Mouse (Mus musculus) left cerebral cortex, postnatal 14 days (tissue): Measurements from ENCODE around the gene Pcgf2. TPM values are rescaled to one million over a fixed set of nuclear protein-coding genes. Genes with fewer than 3 reads are reported as not detected.

ENCODE experiments used
- microRNA-seq, 2 experiments: library from miRNA; unstranded; fragments of <30 nt; microRNA quantifications; one replicate each; pipeline ENCODE4 v1.2.0; 2022
- total RNA-seq, 2 experiments: library from RNA; stranded (reverse); gene quantifications; 2 replicates each; pipeline ENCODE4 v1.2.3; 2021

Pcgf2 gene
- total RNA-seq, 2 experiments from 2014 or later = 31.3 to 35.8 TPM

Small RNAs within 50 kb of the gene (microRNA-seq; reads per million reads assigned to microRNA genes)
- gene Gm24158 = 0 reads per million in 2 experiments
- 0.34 to 1.6 reads per million in 2 experiments for gene Mir6927
- 0 to 0.53 reads per million in 2 experiments for gene Mir8102

Other genes starting within 250 kb of the Pcgf2 start
- under 1 TPM in 1 of 2 experiments, not detected in 1; 0.23 TPM for gene 4933428G20Rik, start 200.2 kb downstream of the Pcgf2 start, total RNA-seq
- 100 to 1,000 TPM; 341 to 382 TPM for gene Srcin1, start 124.3 kb downstream of the Pcgf2 start, total RNA-seq
- 10 to 100 TPM; 34.7 to 37.7 TPM for gene Epop, start 70.8 kb downstream of the Pcgf2 start, total RNA-seq
- gene Mllt6, start 37.1 kb downstream of the Pcgf2 start, total RNA-seq = 10 to 100 TPM; 79.8 to 80.1 TPM
- gene Cisd3, start 14.7 kb downstream of the Pcgf2 start, total RNA-seq = 10 to 100 TPM; 36.7 to 38.9 TPM
- gene Psmb3, start 2.9 kb upstream of the Pcgf2 start, total RNA-seq = 100 to 1,000 TPM; 133 to 136 TPM
- 100 to 1,000 TPM; 121 to 124 TPM for gene Pip4k2b, start 44.2 kb upstream of the Pcgf2 start, total RNA-seq
- gene Cwc25, start 66.1 kb upstream of the Pcgf2 start, total RNA-seq = 10 to 100 TPM; 20.3 to 21.3 TPM
- 1 to 10 TPM in 1 of 2 experiments, not detected in 1; 1.0 TPM for gene 1700001P01Rik, start 75.4 kb upstream of the Pcgf2 start, total RNA-seq
- 100 to 1,000 TPM; 342 to 343 TPM for gene Rpl23, start 81.9 kb upstream of the Pcgf2 start, total RNA-seq
- gene Lasp1, start 98.5 kb upstream of the Pcgf2 start, total RNA-seq = 100 to 1,000 TPM; 189 to 204 TPM
- 10 to 100 TPM; 48.5 to 52.8 TPM for gene B230217C12Rik, start 140.3 kb upstream of the Pcgf2 start, total RNA-seq
- under 1 TPM; 0.86 to 0.99 TPM for gene Fbxo47, start 183.7 kb upstream of the Pcgf2 start, total RNA-seq